Mouse (Mus musculus): ENCODE results near the gene Scaper.

Scaper gene

DNA sequence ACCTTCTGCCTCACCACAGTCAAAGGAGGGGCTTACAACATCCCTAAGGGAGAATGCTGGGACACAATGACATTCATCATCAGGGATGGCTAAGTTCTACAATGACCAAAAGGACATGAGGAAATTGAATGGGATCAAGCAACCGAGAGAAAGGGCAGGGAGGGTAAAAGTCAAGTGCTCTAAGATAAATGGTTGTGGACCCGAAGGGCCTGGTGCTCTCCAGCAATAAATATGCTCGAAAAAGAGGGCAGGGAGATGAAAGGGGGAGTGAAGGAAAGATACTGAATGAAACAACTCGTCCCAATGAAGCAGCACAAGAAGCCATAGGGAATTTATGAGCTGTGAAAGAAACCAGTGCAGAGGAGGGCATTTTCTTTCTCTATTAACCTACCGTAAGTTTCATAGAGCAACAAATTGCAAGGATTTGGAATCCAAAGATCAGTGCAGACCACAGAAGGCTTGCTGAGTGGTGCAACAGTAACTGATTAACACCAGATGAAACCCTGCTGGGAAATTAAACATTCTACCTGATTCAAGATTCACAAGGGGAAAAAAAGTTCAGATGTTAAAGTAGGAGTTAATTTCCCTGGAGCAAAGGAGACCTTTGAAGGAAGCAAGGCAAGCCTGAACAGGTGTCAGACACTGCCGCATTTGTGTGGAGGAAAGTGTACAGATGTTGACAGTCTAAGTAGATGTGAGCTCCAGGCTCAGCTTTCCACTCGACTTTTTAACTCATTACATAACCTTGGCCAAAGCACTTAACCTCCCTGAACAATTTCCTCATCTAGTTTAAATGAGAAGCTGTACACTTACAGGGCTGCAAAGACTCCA, 329.0 kb downstream of the Scaper start:
- in situ Hi-C loops (cut with MboI) = no loop called here

DNA sequence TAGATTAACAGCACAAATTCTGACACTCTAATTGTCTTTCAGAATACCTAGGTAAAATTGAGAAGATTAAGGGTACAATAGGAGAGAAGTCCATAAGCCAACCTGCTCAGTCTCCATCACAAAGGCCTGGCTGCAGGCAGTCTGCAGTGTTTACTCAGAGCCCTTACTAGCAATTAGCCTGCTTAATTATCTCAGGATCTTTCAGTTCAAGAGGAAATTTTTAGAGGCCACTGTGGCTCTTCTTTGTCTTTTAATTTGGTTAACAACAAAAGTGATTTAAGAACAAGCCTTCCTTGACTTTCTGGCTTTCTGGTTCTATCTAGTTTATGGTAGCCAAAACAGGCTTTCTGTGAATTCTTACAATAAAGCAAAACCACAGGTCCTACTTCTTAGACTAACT, 339.3 kb downstream of the Scaper start:
- in situ Hi-C loops (cut with MboI) = no loop called here

DNA sequence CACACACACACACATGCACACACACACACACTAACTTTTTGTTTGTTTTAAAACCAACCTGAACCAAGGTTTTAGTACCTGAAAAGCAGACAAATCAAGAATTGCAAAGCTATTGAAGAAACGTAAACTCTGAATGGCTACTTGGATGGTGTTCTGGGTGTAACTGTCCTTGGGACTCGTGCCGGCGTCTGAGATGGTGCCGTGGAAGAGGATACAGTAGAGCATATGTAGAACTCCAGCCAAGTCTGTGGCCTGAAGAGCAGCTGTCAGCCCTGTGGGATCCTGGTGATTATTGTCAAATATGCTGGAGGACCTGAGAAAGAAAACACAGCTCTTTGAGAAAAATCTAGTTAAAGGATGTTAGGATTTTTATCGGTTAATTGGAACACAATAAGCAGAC, 351.8 kb downstream of the Scaper start:
- in situ Hi-C loops (cut with MboI) = no loop called here

DNA sequence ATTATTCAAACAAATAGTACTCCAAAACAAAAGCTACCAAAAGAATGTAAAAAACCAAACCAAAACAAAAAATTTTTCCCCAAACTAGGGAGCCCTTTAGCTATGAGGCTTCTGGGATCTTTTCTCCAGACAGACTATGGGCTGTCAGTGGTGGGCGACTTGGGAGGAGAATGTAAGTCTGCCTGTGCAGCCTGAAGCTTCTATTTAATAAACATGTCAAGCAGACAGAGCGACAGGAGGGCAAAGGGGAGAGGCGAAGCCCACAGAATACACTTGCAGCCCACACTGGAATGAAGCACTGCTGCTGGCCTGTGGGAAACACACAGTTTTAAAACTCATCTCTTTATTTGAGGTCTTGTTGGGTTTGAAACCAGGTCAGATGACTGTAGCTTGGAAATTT, 356.5 kb downstream of the Scaper start:
- in situ Hi-C loops (cut with MboI) = no loop called here

DNA sequence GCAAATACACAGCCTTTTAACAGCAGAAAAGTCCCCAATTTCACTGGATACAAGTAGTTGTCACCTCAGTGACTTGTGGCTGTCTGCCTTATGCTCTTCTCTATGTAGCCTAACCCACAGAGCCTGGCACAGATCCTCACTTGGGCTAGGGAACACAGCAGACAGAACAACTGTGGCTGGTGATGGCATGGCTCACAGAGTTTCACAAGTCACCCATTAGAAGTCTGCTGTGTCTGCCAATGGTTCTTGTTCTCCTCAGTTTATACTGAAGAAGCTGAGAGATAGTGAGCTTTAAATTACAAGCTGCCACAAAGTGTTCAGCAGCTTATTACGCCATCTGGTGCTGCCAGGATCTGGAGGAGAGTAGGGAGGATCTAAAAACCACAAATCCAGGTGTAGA, 361.3 kb downstream of the Scaper start:
- in situ Hi-C loops (cut with MboI) = no loop called here

DNA sequence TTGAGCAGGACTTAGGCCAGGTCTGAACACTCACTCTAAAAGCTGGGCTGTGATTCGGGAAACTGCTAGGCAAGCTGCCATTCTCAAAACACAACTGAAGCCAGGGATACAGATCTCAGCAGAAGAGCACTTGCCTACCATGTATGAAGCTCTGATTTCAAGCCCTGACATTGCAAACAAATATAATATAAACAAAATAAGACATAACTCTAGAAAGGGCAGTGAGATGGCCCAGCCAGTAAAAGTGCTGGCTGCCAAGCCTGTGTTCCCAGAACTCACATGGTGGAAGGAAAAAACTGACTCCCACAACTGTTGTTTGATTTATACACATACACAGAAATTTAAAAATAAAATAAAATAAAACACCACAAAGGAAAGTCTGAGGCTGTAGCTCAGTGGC, 366.8 kb downstream of the Scaper start:
- in situ Hi-C loops (cut with MboI) = no loop called here

DNA sequence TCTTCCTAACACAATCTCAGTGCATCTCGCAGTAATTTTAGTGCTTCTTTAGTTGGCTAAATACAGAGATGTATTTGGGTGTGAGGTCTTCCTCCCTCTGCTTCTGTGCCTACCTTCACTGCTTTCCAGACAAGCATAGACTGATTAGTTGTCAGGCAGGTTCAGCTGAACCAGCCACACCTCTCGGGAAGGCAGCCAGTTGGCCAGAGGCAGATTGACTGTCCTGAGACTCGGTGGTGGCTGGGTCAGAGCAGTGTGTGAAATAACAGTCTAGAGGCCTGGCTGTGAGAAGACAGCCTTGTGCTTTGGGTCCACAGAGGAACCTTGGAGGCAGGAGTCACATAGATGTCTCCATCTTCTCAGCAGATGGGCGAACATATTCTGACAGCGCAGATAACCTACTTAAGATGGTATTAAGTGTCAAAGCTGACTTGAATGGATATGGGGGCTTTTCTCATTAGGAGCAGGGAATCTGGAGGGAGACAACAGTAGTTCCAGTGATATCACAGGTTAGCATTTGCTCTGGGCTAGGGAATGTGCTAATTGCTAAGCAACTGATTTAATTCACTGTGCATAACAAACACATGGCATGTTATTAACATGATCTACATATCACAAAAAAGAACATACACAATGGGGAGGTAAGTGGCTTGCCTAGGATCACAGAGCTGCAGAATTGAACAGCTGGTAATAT, 369.3 kb downstream of the Scaper start:
- in situ Hi-C loops (cut with MboI) = no loop called here

DNA sequence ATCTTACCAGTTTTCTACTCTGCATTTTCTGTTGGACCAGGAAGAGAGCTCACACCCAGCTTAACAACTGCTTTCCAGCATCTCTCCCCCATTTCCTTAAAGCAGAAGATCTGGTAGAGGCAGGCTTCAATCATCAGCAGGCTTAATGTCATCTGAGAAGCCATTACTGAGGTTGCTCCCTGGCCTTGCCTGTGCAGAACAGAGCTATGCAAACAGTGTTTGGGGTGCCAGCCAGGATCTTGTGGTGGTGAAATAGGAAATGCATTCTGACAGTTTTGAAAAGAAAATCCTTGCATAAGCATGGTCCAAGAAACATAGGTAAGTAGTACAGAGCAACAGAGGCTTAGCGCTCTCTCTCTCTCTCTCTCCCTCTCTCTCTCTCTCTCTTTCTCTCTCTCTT, 377.0 kb downstream of the Scaper start:
- in situ Hi-C loops (cut with MboI) = no loop called here

DNA sequence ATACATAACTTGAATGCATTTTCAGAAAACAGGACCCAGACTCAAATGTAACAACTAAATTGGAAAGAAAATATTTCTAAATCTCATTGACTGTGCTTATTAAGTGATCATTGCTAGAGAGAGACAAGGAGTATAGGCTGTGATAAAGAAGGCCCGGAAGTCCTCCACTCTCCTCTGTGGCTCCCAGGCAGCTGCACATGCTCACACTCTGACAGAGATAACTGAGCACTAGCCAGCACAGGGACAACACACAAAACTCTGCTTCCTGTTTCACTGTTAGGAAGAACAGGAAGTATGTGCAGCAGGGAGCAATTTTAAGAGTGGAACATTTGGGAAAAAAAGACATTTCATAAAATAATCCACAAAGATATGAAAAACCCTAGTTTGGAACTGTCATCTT, 382.9 kb downstream of the Scaper start:
- in situ Hi-C loops (cut with MboI) = no loop called here

DNA sequence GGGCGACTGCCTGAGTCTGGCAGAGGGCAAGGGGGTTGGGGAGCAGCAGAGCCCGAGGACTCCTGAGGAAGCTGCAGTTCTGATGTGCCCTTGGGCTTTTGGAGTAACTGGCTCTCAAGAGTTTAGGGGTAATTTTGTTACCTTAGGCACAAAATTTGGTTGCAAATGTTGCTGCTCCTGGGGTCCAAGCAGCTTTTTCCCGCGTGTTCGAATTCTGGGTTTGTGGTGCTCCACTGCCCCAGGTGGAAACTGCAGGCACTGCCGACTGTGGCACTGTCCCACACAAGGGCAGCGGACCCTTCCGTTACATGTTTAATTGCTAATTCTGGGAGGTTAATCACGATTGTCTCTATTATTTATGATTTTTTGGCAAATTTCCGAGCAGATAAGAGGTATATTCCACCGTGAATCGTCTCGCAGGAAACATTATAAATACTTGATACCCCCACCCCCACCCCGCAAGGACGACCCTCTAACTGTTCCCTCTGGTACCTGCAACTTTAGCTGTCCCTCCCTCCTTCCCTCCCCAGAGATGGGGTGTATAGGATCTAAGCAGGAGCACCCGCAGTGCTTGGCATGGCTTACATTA, 388.5 kb downstream of the Scaper start:
- in situ Hi-C loops (cut with MboI) = no loop called here

DNA sequence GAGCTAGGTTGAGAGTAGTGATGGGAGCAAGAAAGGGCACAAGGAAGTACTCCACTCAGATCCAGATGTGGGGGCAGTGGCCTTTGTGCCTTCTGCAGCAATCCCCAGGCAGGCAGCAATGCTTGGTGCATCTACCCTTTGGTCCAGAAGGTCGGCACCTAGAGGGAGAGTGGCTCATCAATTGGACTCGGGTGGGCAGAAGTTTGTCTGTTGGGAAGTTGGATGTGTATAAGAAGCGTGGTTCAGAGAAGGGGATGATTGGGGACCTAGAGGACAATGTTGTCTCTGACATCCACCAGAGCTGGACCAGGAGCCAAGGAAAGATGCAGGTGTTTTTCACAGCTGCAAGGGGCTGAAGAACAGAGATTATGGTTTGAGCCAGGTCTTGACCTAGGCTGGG, 389.0 kb downstream of the Scaper start:
- in situ Hi-C loops (cut with MboI) = no loop called here

DNA sequence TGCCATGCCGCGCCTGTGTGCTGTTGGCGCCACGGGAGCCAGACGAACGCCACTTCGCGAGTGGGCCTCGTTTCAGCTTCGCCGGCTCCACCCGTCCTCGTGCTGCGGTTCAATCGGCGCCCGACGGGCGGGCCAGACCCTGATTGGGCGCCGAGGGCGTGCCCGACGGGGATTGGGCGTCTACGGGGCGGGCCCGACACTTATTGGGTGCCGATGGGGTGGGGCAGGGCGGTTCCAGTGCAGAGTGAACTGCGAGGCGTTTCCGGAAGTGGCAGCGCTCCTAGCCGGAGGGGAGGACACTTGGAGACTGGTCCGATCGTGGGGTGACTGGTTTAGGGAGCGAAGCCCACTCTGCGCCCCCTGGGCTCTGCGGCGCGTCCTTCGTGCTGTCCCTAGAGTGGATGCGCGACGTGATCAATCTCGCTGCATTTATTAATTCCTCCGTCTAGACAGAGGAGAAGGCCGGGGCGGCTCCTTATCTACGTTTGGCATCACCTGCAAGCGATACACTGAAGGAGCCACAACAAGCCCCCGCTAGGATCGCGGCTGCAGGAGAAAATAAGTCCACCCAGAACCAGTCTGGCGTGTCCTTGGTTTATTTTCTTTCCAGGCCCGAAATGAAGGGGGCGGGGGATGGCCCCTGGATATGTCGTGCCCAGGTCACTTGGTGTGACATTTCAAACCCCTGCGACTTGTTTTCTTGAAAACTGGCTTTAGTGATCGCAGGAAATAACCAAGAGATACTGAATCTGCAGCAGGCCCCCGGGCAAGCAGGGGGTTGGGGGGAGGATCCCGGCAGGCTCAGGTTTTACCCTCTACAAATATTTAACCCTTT, 391.5 kb downstream of the Scaper start:
- in situ Hi-C loops (cut with MboI) = no loop called here

DNA sequence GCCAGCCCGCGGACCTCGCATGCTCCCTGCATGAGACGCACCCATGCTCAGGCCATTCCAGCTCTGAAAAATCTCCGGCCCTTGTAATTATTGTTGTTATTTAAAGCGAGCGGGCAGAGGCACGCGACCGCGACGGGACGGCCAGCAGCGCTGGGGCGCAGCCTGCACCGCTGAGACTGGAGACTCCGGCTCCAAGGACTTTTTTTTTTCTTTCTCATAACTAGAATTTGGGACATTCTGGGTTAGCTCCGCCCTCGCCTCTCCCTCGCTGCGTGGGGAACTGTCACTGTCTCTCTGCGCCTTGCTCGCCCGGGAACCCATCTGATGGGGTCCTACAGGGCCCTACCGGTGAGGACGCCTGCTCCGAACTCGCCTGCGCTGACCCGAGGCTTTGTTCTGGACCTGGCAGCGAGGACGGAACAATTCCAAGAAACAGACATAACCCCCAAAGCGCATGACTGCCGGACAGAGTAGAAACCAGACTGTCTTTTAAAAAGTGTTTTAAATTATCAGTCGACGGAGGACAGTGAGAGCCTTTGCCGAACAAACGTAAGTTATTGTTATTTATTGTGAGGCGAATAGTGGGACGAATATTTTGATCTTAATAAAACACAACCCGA, 392.3 kb downstream of the Scaper start:
- in situ Hi-C loops (cut with MboI) = no loop called here

DNA sequence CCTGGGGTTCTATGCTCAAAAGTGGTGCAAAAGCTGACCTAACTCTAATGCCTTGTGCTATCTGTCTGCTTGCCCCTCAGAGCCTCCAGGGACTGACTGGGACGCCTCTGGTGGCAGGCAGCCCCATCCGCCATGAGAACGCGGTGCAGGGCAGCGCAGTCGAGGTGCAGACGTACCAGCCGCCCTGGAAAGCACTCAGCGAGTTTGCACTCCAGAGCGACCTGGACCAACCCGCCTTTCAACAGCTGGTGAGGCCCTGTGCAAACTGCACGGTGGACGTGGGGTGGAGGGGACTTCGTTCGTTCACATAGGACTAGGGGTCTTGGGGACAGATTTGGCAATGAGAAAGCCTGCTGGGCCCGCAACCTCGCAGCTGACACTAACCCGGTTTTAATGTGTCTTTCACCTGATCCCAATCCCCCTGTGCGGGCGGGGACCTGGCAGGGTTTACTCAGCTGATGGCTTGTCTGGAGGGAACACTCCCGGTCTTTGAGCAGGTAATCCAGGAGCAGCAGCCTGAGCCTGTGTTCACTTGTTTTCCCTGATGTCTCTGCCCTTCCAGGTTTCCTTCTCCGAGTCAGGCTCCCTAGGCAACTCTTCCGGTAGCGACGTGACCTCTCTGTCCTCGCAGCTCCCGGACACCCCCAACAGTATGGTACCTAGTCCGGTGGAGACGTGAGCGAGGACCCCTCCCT, 392.9 kb downstream of the Scaper start:
- in situ Hi-C loops (cut with MboI) = no loop called here

DNA sequence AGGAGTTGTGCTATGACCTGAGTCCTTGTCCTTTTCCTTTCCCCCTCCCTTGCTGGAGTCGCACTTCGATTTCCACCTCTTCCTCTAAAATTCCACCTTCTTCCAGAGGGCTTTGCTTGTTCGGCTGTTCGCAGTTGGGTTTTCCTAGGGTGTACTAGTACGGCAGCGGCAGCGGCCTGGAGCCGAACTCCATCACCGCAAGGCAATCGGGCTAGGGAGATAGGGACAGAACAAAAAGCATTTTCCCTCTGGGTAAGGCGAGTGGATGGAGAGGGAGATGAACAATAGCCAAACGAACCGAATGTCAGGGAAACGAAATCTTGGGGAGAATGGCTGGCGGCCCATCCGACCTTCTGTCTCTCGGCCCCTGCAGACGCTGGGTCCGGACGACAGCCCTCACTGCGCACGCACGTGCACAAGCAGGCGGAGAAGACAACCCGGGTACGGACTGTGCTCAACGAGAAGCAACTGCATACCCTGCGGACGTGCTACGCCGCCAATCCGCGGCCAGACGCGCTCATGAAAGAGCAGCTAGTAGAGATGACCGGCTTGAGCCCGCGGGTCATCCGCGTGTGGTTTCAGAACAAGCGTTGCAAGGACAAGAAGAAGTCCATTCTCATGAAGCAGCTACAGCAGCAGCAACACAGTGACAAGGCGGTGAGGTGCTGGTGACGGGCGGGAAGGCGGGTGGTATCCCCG, 394.1 kb downstream of the Scaper start:
- in situ Hi-C loops (cut with MboI) = no loop called here

DNA sequence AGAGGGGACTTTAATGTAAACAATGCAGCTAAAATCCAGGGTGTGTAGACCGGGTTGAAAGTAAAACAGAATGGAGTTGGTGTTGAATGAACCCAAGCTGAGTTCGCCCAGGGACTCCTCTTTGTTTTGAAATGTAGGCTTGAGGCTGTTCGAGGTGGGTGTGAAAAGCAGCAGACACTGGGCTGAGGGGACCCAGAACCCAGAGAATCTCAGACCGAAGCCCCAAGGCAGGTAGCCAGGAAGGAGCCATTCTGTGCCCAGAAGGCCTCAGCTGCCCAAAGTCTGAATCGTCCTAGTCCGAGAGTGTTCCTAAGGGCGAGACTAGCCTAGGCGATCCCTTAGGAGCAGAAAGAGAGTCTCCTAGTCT, 394.6 kb downstream of the Scaper start:
- in situ Hi-C loops (cut with MboI) = no loop called here

DNA sequence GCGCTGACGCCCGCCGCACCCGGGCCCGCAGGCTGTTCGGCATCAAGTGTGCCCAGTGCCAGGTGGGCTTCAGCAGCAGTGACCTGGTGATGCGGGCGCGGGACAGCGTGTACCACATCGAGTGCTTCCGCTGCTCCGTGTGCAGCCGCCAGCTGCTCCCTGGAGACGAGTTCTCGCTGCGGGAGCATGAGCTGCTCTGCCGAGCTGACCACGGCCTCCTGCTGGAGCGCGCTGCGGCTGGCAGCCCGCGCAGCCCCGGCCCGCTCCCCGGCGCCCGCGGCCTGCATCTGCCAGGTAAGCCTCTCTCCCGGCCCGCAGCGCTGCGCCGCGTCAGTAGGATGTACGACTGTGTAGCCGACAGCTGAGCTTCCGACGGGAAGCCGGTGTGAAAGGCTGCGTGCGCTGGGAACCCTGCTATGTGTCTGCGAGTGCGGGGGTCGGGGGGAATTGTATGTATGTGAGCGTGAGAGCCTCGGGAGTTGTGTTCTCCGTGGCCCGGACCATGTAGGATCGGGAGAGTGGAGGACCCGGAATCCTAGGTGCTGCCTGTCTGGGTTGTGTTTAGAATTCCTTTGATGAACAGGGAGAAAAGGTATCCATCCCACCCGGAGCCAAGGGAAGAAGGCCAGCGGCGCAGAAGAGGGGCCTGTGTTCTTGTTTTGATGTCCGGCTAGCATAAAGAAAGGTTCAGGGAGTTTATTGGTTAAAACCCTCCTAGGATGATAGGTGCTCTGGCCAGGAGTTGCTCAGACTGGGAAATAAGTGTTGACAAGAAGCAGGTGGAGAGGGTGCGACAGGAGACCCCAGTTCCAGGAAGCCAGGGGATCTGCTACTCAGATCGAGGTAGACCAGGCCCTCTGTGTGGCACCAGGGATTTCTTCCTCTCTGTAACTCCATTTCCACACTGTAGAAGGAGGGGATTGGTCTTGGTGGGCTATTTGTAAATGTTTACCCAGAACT, 395.3 kb downstream of the Scaper start:
- in situ Hi-C loops (cut with MboI) = no loop called here

DNA sequence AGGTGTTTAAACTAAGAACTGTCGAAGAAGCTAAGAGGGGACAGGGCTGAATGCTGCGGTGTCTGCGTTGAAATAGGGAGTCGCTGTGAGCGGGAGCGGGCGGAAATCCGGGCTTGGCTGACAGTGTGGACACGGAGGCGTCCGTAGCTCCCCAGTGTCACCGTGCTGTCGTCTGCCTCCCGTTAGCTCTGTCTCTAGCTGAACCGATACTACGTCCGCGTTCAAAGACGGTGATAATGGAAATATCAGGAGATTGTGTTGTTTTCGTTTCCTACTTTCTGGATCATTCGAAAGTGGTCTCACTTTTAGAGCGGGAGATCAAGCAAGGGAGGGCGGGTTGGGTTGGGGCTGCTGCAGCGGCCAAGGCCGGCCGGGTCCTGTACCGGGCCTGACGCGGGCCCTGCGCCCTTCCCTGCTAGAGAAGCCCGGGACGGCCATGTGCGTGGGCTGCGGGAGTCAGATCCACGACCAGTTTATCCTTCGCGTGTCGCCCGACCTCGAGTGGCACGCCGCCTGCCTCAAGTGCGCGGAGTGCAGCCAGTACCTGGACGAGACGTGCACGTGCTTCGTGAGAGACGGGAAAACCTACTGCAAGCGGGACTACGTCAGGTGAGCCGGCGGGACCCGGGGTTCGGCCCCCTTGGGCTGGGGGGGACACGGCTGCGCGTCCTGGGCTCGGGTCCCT, 396.1 kb downstream of the Scaper start:
- in situ Hi-C loops (cut with MboI) = no loop called here

DNA sequence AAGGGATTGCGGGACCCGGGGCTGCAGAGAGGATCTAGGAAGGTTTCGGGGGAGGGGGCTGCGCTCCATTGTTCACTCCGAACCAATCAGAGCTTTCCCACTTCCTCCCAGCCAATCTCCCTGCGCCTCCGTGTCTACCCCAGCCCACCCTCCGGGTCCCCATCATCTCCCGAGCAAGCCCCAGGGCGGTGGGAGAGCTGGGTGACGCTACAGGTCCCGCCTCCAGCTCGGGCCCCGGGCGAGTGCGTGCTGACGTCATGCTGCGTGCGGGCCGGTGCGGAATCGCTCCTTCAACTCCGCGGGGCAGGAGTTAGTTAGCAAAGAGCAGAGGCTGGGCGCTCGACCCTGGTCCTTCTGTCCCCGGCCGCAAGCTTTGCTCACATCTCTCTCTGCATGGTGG, 397.0 kb downstream of the Scaper start:
- in situ Hi-C loops (cut with MboI) = no loop called here

All from mature B cell (primary cell).